Mouse (Mus musculus) right cerebral cortex, postnatal 25 days (tissue): ENCODE results near the gene Oosp1.

ENCODE experiments used
- DNase-seq: peaks from one replicate; pipeline ENCODE4 v3.0.0; 2022

Gene Oosp1

GRCm38 (mm10) chr19:11617983-11618382, 73.0 kb downstream of the Oosp1 start:
- no peak for DNase-seq
